ENCODE assay signal across 8 mouse cellular contexts in genomic region chr11:101323609-101324008, GRCm38 (mm10). TPM values are rescaled to one million over a fixed set of nuclear protein-coding genes. Genes with fewer than 3 reads are reported as not detected.
DNase-seq lines count a peak whose midpoint lies in the region; ATAC-seq lines count a peak whose summit lies in the region.

No protein-coding gene starts in this region.

- peak; percentile 41 for DNase-seq in CD4-positive helper T cell, adult 2 months (ENCODE audit: low read depth, low spot score)
- DNase-seq in adrenal gland, adult (ENCODE audit: inconsistent age in 2 of 2, low spot score in 1 of 2) = peak; percentile 72 to 88
- peak; percentile 45 for DNase-seq in embryo, embryonic 11.5 days (ENCODE audit: low read depth, low spot score)
- peak; percentile 58 for DNase-seq in heart, adult 8-10 months (ENCODE audit: low spot score)
- peak; percentile 90 for DNase-seq in kidney, postnatal 10 days
- DNase-seq in liver, embryonic 13.5 days = peak; percentile 48
- peak; percentile 77 for DNase-seq in thymus, postnatal 4 days

- H3K9me3 ChIP-seq in liver, embryonic 13.5 days (replicated peaks) = no peaks in the 10 kb centered on the region
- H3K9me3 ChIP-seq in neural tube, embryonic 13.5 days = no peaks in the 10 kb centered on the region

- H3K4me1 ChIP-seq in liver, embryonic 13.5 days (replicated peaks) = peaks cover 10% of the 10 kb centered on the region
- no peaks in the 10 kb centered on the region for H3K4me1 ChIP-seq in neural tube, embryonic 13.5 days (replicated peaks)

- ATAC-seq in liver, embryonic 13.5 days (ENCODE audit: low read depth) = peak; percentile 30; the same call in 1 of the 2 replicates
- ATAC-seq in neural tube, embryonic 13.5 days (ENCODE audit: low read depth) = peak; percentile 61

- H3K4me3 ChIP-seq in liver, embryonic 13.5 days (replicated peaks) = no peak overlapping the region
- H3K4me3 ChIP-seq in neural tube, embryonic 13.5 days = no peak overlapping the region

- 49% methylated on average over 4 of the region's 4 CpGs for WGBS in liver, embryonic 13.5 days (ENCODE audit: insufficient replicate concordance)
- 15% methylated on average over 4 of the region's 4 CpGs for WGBS in neural tube, embryonic 13.5 days

- H3K4me2 ChIP-seq in liver, embryonic 13.5 days = no peak overlapping the region
- no peak overlapping the region for H3K4me2 ChIP-seq in neural tube, embryonic 13.5 days

- no peaks in the 10 kb centered on the region for H3K27me3 ChIP-seq in liver, embryonic 13.5 days
- no peaks in the 10 kb centered on the region for H3K27me3 ChIP-seq in neural tube, embryonic 13.5 days

- no peak overlapping the region for H3K27ac ChIP-seq in liver, embryonic 13.5 days
- H3K27ac ChIP-seq in neural tube, embryonic 13.5 days (replicated peaks) = no peak overlapping the region

- H3K36me3 ChIP-seq in liver, embryonic 13.5 days = peaks cover 88% of the 10 kb centered on the region
- H3K36me3 ChIP-seq in neural tube, embryonic 13.5 days = peaks cover 76% of the 10 kb centered on the region

- no peak overlapping the region for H3K9ac ChIP-seq in liver, embryonic 13.5 days
- H3K9ac ChIP-seq in neural tube, embryonic 13.5 days = no peak overlapping the region

RNA-seq across cellular contexts. Expression of gene Aoc2, which starts 1.3 kb away (rescaled TPM):
- total RNA-seq in heart, adult 8-10 months (2022) = 1 to 10 TPM; 1.4 to 1.9 (median 1.7) TPM
- polyA plus RNA-seq in liver, embryonic 13.5 days (2015; fragmentation: Nextera tagmentation; extraction: Ambion mirVana) = 1.2 and 1.3 TPM in 2 replicates
- 2.0 and 2.1 TPM in 2 replicates for polyA plus RNA-seq in neural tube, embryonic 13.5 days (2015; fragmentation: Nextera tagmentation; extraction: Ambion mirVana)

RNA-seq across cellular contexts. Expression of gene Aoc3, which starts 6.8 kb away (rescaled TPM):
- 1 to 10 TPM; 7.1 to 9.2 (median 8.5) TPM for total RNA-seq in heart, adult 8-10 months (2022)
- polyA plus RNA-seq in liver, embryonic 13.5 days (2015; fragmentation: Nextera tagmentation; extraction: Ambion mirVana) = 0.07 TPM in 1 of 2 replicates, not detected in the other
- polyA plus RNA-seq in neural tube, embryonic 13.5 days (2015; fragmentation: Nextera tagmentation; extraction: Ambion mirVana) = 0.07 TPM in 1 of 2 replicates, not detected in the other

RNA-seq across cellular contexts. Expression of gene Psme3, which starts 7.6 kb away (rescaled TPM):
- 10 to 100 TPM; 66.4 to 85.0 (median 73.6) TPM for total RNA-seq in heart, adult 8-10 months (2022)
- polyA plus RNA-seq in liver, embryonic 13.5 days (2015; fragmentation: Nextera tagmentation; extraction: Ambion mirVana) = 198 and 239 TPM in 2 replicates
- polyA plus RNA-seq in neural tube, embryonic 13.5 days (2015; fragmentation: Nextera tagmentation; extraction: Ambion mirVana) = 126 and 133 TPM in 2 replicates

RNA-seq across cellular contexts. Expression of gene Becn1, which starts 21.5 kb away (rescaled TPM):
- total RNA-seq in heart, adult 8-10 months (2022) = 100 to 1,000 TPM in 2 of 4 experiments, 10 to 100 TPM in 2; 78.6 to 116 (median 100) TPM
- polyA plus RNA-seq in liver, embryonic 13.5 days (2015; fragmentation: Nextera tagmentation; extraction: Ambion mirVana) = 108 and 112 TPM in 2 replicates
- polyA plus RNA-seq in neural tube, embryonic 13.5 days (2015; fragmentation: Nextera tagmentation; extraction: Ambion mirVana) = 173 and 178 TPM in 2 replicates

RNA-seq across cellular contexts. Expression of gene G6pc, which starts 43.8 kb away (rescaled TPM):
- total RNA-seq in heart, adult 8-10 months (2022) = not detected
- polyA plus RNA-seq in liver, embryonic 13.5 days (2015; fragmentation: Nextera tagmentation; extraction: Ambion mirVana) = not detected in 2 replicates
- polyA plus RNA-seq in neural tube, embryonic 13.5 days (2015; fragmentation: Nextera tagmentation; extraction: Ambion mirVana) = not detected in 2 replicates
